Mouse (Mus musculus) cerebellum, adult 8-10 months (tissue): Measurements from ENCODE around the gene Slc5a2.
A peak's percentile ranks its signal among the peaks of the same experiment; 100 is the strongest.

Source experiments
- DNase-seq: peaks from one replicate; pipeline ENCODE4 v3.0.0; 2022

The Slc5a2 gene

DNA sequence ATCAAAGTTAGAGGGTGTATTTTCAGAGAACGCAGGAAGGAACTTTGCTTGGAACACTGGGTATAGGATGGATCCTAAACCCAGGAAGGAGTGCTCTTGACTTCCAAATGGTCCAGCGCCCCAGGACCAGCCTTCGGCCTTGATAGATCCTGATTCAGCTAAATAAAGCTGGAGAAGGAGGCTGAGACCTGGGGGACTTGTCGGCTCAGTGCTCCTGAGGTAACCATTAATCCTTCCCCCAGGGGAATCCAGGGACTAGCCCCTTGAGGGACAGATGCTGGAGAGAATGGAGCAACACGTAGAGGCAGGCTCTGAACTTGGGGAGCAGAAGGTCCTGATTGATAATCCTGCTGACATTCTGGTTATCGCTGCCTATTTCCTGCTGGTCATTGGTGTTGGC is at the start of gene Slc5a2:
Slc5a2 (plus strand) TSS at position 247 of the 400 bp plus-strand sequence.
- DNase-seq = no peak

DNA sequence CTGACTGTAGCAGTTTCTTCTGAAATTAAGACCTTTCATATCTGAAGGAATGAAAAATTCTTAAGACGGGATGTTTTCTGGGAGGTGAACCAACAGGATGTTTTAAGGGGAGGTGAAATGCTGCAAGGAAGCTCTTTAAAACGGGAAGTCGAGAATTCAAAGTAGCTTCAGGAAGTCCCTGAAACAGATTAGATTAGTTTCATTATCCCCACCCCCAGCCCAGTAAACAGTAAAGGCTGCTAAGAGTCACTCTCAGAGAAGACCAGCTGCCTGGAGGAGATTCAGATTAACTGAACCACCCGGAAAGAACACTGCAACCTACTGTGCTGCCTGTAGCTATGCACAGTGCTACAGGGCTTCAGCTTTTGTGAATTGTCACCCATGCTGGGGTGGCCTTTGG is 45.5 kb upstream of the Slc5a2 start:
- DNase-seq = no peak

DNA sequence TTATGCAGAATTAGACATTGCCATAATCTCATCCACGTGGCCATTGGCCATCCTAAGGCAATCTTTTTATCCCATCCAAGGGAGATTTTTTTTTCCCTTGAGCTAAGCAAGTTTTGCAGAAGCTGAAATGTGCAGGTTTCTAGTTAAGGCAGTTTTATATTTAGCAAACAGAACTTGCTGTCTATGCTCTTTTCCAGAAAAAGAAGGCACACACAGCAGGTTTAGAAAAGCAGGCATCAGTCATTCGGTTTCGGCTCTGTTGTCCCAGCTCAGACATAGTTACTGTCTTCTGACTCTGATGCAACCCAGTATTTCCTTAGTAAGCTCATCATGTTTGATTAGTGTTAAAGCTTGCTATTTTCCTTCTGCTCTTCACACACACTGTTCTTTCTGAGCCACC is 44.5 kb upstream of the Slc5a2 start:
- no peak for DNase-seq

DNA sequence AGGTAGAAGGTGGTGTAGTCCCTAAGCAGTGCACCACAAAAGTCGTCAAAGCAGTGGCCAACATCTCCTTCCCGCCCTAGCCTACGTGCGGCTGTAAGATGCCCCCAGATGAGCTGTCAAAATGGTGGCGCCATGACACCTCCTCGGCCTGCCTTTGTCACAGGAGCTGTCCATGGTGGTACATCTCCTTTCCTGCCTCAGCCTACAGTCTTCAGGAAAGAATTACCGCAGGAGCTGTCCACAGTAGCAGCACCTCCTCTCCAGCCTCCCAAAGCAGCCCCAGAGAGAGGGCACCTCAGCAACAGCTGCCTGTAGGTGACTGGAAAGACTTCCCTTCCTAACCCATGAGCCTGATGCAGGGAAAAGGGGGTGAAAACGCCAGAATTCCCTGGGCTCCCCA is 33.7 kb upstream of the Slc5a2 start:
- no peak for DNase-seq

DNA sequence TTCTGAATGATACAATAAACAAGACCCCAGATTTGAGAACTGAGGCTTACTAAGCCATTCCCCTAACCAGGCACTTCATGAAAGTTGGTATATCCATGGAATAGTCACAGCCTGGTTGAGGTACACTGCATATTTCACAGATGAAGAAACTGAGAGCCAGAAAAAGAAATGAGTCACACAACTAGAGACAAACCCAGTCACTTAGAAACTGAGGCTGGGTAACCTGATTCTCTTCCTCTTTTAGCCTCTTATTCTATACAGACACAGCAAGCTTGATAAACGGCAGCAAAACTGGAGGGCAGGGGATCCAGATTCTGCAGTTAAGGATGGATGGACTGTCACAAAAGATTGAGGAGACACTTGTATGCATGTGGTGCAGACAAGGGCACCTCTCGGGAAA is 30.7 kb upstream of the Slc5a2 start:
- no peak for DNase-seq

DNA sequence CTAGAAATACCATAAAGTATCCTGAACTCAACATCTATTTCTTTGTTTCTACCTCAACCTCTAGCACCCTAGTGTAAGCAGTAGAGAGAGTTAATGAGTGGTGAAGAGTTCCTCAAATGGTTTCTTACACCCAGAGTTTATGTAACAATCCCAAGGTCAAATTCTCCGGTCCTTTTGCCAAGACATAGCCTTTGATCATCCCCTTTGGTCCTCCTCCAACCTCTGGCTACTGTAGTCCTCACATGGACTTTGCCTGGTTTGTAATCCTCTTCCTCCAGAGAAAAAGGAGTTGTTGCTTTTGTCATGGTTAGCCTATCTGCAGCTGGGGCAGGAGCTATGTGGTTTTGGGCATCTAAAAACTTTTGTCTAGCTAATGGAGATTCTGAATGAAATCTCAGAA is 30.0 kb upstream of the Slc5a2 start:
- DNase-seq = no peak

DNA sequence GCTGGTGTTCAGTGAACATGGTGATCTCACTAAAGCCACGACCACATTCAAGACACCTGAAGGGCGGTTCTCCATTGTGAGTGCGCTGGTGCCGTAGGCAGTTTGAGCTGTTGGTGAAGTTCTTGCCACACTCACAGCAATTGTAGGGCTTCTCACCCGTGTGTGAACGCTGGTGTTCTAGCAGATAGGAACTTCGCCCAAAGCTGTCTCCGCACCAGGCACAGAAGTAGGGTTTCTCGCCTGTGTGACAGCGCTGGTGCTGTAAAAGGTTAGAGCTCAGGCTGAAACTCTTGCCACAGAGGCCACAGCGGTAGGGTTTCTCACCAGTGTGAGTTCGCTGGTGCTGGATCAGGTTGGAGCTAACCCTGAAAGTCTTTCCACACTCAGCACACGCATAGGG is 29.0 kb upstream of the Slc5a2 start:
- DNase-seq = no peak

DNA sequence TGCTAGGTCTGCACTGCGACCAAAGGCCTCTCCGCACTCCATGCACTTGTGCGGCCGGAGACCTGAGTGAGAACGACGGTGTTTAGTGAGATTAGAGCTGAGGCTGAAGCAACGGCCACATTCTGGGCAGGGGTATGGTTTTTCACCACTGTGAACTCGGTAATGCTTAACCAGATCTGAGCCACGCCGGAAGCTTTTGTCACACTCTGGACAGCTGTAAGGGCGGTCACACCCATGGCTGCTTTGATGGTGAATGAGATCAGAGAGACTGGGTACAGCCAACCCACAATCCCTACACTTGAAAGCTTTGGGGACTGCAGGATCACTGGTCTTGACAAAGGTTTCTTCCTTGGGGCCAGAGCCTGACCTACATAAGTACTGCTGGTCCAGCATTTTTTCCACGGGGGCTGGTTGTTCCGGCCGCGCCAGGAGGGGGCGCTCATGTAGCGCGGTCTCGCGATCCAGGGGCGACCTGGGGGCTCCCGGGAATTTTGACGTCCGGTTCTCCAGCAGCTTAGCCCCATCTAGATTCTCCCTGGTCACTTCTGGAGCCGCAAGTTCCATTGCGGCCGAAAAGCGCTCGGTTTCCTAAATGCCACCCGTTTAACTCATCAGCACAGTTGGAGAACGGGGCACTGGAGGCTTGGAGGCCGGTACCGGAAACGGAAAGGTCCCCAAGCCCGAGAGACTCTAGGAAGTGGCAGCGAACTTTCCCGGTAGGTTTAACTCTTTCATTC is 28.4 kb upstream of the Slc5a2 start, which contains the start of gene Armc5:
Armc5 (plus strand) TSS at position 487 of the 737 bp plus-strand sequence.
- DNase-seq = peak; percentile 90

DNA sequence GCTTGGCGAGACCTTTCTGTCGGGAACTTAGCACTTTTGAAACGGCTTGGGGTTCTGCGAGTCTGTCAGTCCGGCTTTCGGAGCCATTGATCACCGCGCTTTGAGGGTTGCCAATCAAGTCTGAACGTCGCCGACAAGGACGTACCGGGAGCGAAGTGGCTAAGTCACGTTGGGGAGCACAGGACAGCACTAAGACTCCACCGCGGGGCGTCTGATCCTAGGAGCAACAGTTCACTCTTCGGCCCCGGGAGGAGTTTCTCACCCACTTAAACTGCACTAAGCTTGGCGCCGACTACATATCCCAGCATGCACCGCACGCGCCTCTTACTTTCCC is 27.9 kb upstream of the Slc5a2 start:
- no peak for DNase-seq

DNA sequence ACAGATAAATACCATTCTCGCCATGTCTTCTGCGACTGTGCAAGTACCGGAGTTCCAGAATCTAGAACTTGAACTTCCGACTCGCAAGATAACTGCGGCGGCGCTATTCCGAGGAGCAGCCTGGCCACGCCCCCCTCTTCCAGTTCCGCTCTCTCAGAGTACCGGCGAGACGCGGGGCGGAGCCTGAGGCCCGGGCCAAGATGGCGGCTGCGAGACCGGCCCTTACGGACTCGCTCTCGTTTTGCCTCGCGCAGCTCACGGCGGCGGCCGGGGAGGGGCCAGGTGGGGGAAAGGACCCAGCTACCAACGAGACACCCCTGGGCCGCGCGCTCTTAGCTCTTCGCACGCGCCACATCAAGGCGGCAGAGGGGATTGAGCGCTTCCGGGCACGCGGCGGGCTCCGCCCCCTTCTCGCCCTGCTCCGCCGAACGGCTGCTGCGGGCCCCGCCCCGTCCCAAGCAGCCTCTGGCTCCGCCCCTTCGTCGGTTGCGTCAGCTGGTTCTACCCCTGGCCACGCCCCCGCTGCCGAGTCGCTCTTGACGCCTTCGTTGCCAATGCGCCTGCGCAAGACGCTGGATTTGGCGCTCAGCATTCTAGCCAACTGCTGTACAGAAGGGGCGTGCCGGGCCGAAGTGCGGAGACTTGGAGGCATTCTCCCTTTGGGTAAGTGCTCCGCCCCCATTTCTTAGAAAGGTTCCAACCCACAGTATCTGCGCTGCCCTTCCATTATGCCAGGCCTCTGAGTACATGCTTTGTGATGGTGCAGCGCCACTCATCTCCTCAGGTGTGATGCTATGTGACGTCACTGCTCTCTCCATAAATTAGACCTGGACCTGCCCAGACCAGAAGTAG is 27.3 kb upstream of the Slc5a2 start, which contains the start of gene 9130023H24Rik:
9130023H24Rik (minus strand) TSS at position 105 of the 852 bp plus-strand sequence.
- DNase-seq = peak; percentile 100

DNA sequence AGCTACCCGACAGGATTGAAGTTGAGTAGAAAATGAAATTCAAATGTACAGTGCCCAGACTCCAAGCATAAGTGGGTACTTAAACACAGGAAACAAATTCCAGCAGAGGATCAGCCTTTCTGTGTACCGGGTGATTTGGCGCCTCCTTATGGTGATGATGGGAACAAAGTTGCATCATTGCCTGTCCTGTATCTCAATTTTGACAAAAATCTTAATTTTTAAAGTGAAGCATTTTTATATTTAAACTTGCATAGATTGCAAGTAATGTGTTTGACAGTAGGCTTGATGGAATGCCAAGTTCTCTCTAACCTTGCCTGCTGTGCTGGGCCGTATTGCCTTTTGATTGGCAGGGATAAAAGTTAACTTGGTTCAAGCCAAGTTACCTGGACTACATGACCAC is 26.5 kb upstream of the Slc5a2 start:
- no peak for DNase-seq

DNA sequence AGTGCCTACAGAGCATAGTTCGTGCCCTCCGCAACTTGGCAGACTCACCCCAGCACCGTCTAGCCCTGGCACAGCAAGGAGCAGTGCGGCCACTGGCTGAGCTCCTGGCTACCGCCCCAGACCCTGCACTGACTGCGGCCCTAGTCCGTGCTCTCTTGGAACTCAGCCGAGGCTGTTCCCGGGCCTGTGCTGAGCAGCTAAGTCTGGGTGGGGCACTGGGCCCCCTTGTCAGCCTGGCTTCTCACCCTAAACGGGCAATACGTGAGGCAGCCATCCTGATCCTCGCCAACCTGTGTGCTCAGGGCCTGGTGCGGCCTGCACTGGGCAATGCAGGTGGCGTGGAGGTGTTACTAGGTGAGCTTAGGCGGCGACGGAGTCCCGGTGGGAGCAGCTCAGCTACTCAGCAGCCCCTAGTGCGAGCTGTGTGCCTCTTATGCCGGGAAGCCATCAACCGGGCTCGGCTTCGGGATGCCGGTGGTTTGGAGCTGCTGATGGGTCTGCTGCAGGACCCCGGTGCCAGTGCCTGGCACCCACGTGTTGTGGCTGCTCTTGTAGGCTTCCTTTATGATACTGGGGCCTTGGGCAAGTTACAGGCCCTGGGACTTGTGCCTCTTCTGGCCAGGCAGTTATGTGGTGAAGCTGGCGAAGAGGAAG is 25.2 kb upstream of the Slc5a2 start:
- DNase-seq = no peak

DNA sequence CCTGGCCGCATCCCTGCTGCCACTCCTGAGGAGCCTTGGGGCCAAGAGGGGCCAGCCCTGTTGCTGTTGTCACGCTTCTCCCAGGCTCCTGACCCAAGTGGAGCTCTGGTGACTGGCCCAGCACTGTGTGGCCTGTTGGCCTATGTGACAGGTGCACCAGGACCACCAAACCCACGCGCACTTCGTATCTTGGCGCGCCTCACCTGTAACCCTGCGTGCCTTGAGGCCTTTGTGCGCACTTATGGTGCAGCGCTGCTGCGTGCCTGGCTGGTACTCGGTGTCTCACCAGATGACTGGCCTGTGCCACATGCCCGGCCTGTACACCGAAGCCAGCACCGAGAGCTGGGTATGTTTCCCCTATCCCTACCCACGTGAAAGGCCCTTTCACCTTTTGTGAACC is 23.1 kb upstream of the Slc5a2 start:
- DNase-seq = no peak

DNA sequence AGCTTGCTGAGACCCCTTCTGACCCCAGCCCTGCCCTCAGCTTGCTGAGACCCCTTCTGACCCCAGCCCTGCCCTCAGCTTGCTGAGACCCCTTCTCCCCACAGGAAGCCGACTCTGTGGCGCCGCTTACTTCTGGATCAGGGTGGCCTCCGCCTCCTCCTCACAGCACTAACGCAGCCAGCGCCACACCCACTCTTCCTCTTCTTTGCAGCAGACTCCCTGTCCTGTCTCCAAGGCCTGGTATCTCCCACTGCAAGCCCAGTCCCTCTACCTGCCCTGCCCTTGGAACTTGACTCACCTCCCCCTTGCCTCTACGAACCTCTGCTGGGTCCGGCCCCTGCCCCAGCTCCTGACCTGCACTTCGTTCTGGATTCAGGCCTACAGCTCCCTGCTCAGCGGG is 21.5 kb upstream of the Slc5a2 start:
- DNase-seq = no peak

DNA sequence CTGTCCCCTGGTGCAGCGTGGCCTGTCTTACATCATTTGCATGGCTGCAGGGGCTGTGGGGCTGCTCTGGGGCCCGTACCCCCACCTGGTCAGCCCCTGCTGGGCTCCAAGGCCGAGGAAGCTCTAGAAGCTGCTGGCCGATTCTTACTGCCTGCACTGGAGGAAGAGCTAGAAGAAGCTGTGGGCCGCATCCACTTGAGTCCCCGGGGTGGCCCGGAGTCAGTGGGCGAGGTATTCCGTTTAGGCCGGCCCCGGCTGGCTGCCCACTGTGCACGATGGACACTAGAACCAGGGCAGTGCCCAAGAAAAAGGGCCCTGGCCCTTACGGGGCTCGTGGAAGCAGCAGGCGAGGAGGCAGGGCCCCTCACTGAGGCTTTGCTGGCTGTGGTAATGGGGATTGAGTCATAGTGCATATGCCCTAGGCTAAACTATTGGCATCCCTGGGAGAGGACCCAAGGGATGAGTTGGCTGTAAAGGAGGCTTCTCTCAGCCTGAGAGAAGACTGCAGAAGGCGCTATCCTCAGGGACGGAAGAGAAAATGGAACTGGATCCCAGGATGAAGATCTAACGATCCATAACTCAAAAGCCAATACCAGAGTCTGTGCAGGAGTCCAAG is 20.9 kb upstream of the Slc5a2 start:
- no peak for DNase-seq

DNA sequence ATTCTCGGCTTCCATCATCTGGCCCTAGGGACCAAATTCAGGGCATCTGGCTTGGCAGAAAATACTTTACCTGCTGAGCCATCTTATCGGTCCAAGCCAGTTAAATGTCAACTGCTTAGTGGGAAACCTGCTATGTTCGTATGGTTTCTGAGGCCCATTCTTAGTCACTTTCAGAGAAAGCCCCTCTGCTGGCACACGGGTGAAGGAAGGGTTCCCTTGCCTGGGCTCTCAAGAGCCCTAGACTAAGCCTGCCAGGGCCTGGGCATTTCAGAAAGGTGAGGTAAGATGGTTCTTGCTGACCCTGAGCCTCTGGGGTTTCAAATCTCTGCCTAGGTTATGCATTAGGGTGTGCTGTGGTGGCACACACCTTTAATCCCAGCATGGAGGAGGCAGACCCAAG is 19.9 kb upstream of the Slc5a2 start:
- DNase-seq = no peak

DNA sequence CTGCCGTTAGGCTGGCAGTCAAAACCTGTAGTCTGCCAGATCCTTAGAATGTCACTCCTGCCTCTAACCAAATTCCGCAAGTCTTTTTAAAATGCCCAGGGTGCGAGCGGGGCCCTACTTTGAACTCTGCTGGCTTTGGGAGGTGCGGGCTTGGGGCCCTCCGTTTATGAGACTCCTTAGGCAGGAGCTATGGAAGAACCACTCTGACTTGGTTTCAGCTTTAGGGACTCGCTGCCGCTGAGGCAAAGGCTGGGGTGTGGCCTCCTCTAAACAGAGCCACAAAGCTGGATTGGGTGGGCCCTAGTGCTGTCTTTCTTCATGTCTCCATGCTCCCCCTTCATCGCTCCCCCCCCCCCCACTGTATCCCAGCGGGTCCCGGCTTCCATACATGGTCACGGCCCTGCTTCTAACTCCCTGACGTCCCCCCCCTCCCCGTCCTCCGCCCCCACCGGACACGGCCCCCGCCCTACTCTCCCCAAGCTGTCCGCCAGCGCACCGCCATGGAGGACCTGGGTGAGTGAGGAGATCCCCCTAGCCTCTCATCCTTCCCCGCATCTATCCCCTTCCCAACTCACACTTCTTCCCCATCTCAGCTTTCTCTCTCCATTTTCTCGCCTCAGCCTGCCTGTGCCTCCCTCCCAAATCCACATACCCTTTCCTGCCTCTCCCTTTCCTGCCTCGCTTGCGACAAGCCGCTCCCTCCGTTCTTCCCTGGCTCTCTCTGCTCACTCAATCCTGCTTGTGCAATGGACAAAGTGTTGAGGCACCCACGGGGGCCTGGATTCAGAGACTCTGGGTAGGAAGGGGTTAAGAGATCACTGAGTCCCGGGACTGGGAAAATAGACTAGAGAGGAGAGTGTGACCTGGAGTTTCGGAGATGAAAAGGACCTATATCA is 18.7 kb upstream of the Slc5a2 start, which contains the start of gene Tgfb1i1:
Tgfb1i1 (plus strand) TSS at position 317 of the 896 bp plus-strand sequence.
- DNase-seq = peak; percentile 54

DNA sequence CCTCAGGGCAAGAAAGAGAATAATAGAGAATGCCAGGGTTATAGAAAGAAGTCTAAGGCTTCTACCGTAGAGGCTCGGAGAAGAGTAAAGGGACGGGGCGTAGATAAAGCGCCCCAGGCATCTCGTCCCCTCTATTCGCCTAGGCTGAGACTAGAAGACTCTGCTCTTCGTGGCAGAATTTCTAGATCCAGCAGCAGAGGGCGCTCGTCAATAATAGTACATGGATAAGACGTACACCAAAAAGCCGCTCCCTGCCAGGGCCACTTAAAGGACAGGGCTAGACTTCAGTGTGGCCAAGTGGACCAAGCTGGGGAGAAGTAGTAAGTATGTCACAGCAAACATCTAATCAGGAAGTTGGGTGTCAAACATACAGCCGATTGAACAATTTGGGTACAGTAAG is 18.0 kb upstream of the Slc5a2 start:
- peak; percentile 83 for DNase-seq

DNA sequence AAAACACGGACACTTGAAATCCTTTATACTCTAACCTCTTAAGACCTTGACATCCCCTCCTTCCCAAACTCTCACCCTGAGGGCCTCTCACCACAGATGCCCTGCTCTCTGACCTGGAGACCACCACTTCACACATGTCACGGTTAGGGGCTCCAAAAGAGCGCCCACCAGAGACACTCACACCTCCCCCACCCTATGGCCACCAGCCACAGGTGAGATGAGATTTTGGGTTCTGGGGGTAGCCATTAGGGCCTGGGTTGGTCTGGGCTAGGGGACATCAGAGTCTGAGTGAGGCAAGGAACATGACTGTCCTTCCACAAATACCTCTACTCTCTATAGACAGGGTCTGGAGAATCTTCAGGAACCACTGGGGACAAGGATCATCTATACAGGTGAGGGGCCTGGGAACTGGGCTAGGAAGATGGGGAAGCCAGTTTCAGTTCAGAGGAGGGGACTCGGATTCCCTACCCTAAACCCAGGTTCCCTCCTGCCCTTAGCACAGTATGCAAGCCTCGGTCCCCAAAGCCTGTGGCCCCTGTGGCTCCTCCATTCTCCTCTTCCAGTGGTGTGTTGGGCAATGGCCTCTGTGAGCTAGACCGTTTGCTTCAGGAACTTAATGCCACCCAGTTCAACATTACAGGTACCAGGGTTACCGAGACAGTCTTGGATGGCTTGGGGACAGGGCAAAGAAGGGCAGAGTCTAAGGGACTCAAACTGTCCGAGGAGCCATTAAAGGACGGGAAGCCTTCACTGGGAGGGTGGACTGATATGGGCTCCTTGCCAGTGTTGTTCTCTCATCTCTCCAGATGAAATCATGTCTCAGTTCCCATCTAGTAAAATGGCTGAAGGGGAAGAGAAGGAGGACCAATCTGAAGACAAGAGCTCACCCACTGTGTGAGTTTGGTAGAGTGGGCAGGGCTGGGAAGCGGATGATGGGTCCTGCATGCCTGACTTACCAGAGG is 17.1 kb upstream of the Slc5a2 start:
- DNase-seq = no peak

DNA sequence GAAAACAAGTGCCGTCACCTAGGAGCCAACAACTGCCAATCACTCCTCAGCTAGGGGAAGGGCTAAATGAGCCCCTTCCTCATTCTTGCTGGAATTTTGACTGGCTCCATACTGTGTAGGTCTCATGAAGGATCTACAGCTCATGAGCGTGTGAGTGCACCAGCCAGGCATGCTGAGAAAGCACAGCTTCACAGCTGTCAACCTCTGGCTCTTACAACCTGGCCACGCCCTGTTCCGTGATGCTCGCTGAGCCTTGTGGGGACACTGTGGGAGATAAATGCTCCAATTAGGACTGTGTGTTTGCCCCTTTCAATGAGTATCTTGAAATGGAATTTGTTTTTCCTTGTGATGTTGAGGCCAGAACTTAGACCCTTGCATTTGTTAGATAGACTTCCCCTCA is 15.5 kb upstream of the Slc5a2 start:
- no peak for DNase-seq

DNA sequence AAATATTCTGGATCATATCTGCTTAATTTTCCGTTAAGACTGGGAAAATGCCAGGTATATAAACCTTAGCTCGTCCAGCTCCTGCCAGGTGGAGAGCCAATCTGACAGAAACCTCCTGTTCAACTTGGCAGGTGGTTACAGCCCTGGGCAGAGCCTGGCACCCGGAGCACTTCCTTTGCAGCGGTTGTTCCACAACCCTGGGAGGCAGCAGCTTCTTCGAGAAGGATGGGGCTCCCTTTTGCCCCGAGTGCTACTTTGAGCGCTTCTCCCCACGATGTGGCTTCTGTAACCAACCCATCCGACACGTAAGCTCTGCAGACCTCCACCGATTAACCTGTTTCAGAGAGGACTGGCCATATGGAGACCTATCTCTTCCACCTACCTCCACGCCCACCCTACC is 13.5 kb upstream of the Slc5a2 start:
- peak; percentile 35 for DNase-seq
